9 mouse cellular contexts compared by ENCODE assay signal in the genomic region with DNA sequence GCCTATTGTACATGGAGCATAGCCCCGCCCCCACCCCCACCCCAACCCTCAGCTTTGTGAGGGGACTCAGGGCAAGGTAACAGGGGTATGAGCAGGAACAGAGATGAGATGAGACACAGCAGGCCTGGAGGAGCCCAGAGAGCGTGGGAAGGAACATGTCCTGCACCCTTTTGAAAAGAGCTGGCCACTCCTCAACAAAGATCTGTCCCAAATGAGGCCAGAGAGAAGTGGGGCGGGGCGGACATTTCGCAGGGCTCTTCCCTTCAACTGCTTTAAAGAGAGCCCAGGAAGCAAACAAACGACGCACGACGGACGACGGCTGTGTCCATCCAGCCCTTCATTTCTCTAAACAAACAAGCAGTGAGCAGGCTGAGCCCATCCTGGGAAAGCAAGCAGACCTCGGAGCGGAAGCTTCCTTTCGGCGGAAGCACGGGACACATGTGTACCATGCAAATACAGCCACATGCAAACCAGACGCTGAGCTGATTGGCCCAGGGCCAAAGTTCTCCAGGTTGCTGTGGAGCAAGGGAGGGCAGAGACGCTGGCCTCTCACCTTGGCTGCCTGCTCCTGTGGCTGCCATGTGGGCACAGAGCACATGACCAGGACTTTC. TPM values are rescaled to one million over a fixed set of nuclear protein-coding genes. Genes with fewer than 3 reads are reported as not detected.
DNase-seq lines count a peak whose midpoint lies in the region; ATAC-seq and TF ChIP-seq lines count a peak whose summit lies in the region.
"Had no signal": no experiment of that assay in that cellular context is flagged by ENCODE, and none has a peak within 500 bp of the region (broad histone marks: within the 10 kb centered on the region; RNA-seq: fewer than 3 reads in every experiment).

No protein-coding gene starts in this region.

- H3K4me3 ChIP-seq in layer of hippocampus, adult 2 months, result no peak overlapping the region
- H3K4me3 ChIP-seq in embryonic facial prominence, embryonic 15.5 days (replicated peaks), result no peak overlapping the region
- peak overlapping the region; percentile 23 for H3K4me3 ChIP-seq in hindbrain, embryonic 10.5 days
- 0 out of 2 replicates have a peak overlapping the region, but pooled peaks have one; percentile 4 for H3K4me3 ChIP-seq in limb, embryonic 10.5 days

- peaks cover 10% of the 10 kb centered on the region for H3K4me1 ChIP-seq in embryonic facial prominence, embryonic 15.5 days
- H3K4me1 ChIP-seq in hindbrain, embryonic 10.5 days (replicated peaks), result peaks cover 29% of the 10 kb centered on the region
- peaks cover 23% of the 10 kb centered on the region for H3K4me1 ChIP-seq in limb, embryonic 10.5 days

- no peak overlapping the region for H3K9ac ChIP-seq in embryonic facial prominence, embryonic 15.5 days

- H3K27ac ChIP-seq in layer of hippocampus, adult 2 months, result peak overlapping the region; percentile 48; the same call in 1 of the 2 replicates
- H3K27ac ChIP-seq in embryonic facial prominence, embryonic 15.5 days (replicated peaks), result peak overlapping the region; percentile 39; the same call in 1 of the 2 replicates
- H3K27ac ChIP-seq in hindbrain, embryonic 10.5 days, result peak overlapping the region; percentile 76
- H3K27ac ChIP-seq in limb, embryonic 10.5 days, result peak overlapping the region; percentile 51; the same call in 1 of the 2 replicates

- no peaks in the 10 kb centered on the region for H3K36me3 ChIP-seq in embryonic facial prominence, embryonic 15.5 days
- H3K36me3 ChIP-seq in hindbrain, embryonic 10.5 days, result no peaks in the 10 kb centered on the region
- no peaks in the 10 kb centered on the region for H3K36me3 ChIP-seq in limb, embryonic 10.5 days

- H3K4me2 ChIP-seq in embryonic facial prominence, embryonic 15.5 days (replicated peaks), result peak overlapping the region; percentile 31

- DNase-seq in layer of hippocampus, adult 2 months (ENCODE audit: low spot score in 2 of 2), result no peak
- DNase-seq in layer of hippocampus, adult 9-10 months (ENCODE audit: low spot score), result no peak
- DNase-seq in hindbrain, embryonic 10.5 days (ENCODE audit: low spot score), result peak; percentile 45
- peak; percentile 38 for DNase-seq in limb, embryonic 10.5 days (ENCODE audit: low spot score)
- peak; percentile 24 for DNase-seq in urinary bladder, postnatal 25 days (ENCODE audit: low spot score)
- no peak for DNase-seq in frontal cortex, postnatal 25 days (ENCODE audit: low spot score in 2 of 2)

- no peak for TF ChIP-seq CTCF in layer of hippocampus, adult 2 months (conservative IDR thresholded peaks at IDR 0.05)

- 27% methylated on average over 18 of the region's 18 CpGs for WGBS in embryonic facial prominence, embryonic 15.5 days
- 41% methylated on average over 18 of the region's 18 CpGs for WGBS in hindbrain, embryonic 10.5 days
- 41% methylated on average over 18 of the region's 18 CpGs for WGBS in limb, embryonic 10.5 days

- peak; percentile 58; the same call in 1 of the 2 replicates for ATAC-seq in embryonic facial prominence, embryonic 15.5 days (ENCODE audit: insufficient number of reproducible peaks, low FRiP score, low TSS enrichment, low read depth)
- ATAC-seq in megakaryocyte progenitor cell, adult 5-6 weeks (replicated peaks; ENCODE audit: poor library complexity), result peak; percentile 54

- H3K9me3 ChIP-seq in embryonic facial prominence, embryonic 15.5 days (replicated peaks), result no peaks in the 10 kb centered on the region
- H3K9me3 ChIP-seq in hindbrain, embryonic 10.5 days, result 0 out of 2 replicates have a peak, but pooled peaks cover 3% of the 10 kb centered on the region
- H3K9me3 ChIP-seq in limb, embryonic 10.5 days (replicated peaks), result no peaks in the 10 kb centered on the region

- no peaks in the 10 kb centered on the region for H3K27me3 ChIP-seq in embryonic facial prominence, embryonic 15.5 days
- H3K27me3 ChIP-seq in hindbrain, embryonic 10.5 days (ENCODE audit: insufficient read depth, poor library complexity, severe bottlenecking), result peaks cover 15% of the 10 kb centered on the region; the same call in 1 of the 2 replicates
- no peaks in the 10 kb centered on the region for H3K27me3 ChIP-seq in limb, embryonic 10.5 days (ENCODE audit: low read depth, poor library complexity, severe bottlenecking)
- H3K27me3 ChIP-seq: CH12.LX had no signal

RNA-seq across cellular contexts. Expression of gene Grk3, which starts 8.7 kb away (rescaled TPM):
- 10 to 100 TPM; 80.3 to 84.6 TPM for total RNA-seq in layer of hippocampus, adult 2 months (2021)
- 12.8 and 13.1 TPM in 2 replicates for polyA plus RNA-seq in embryonic facial prominence, embryonic 15.5 days (2015; fragmentation: Nextera tagmentation; extraction: Ambion mirVana)
- polyA plus RNA-seq in hindbrain, embryonic 10.5 days (2016; fragmentation: Nextera tagmentation; extraction: Ambion mirVana), result 6.0 and 6.6 TPM in 2 replicates
- polyA plus RNA-seq in limb, embryonic 10.5 days (2016; fragmentation: Nextera tagmentation; extraction: Ambion mirVana), result 3.9 and 7.4 TPM in 2 replicates
- 17.0 and 18.6 TPM in 2 replicates for total RNA-seq in megakaryocyte progenitor cell, adult 5-6 weeks (2015)
- total RNA-seq in megakaryocyte progenitor cell, adult 5-6 weeks (2017), result 18.7 and 21.8 TPM in 2 replicates
- total RNA-seq: CH12.LX had no signal

RNA-seq across cellular contexts. Expression of gene Crybb2, which starts 45.7 kb away (rescaled TPM):
- not detected for total RNA-seq in layer of hippocampus, adult 2 months (2021)
- not detected in 2 replicates for polyA plus RNA-seq in embryonic facial prominence, embryonic 15.5 days (2015; fragmentation: Nextera tagmentation; extraction: Ambion mirVana)
- polyA plus RNA-seq in hindbrain, embryonic 10.5 days (2016; fragmentation: Nextera tagmentation; extraction: Ambion mirVana), result not detected in 2 replicates
- polyA plus RNA-seq in limb, embryonic 10.5 days (2016; fragmentation: Nextera tagmentation; extraction: Ambion mirVana), result not detected in 2 replicates
- total RNA-seq in megakaryocyte progenitor cell, adult 5-6 weeks (2015), result not detected in 2 replicates
- not detected in 2 replicates for total RNA-seq in megakaryocyte progenitor cell, adult 5-6 weeks (2017)
- total RNA-seq: CH12.LX had no signal

RNA-seq across cellular contexts. Expression of gene Crybb3, which starts 57.1 kb away (rescaled TPM):
- 1 to 10 TPM; 3.8 to 4.2 TPM for total RNA-seq in layer of hippocampus, adult 2 months (2021)
- 5.0 and 5.4 TPM in 2 replicates for polyA plus RNA-seq in embryonic facial prominence, embryonic 15.5 days (2015; fragmentation: Nextera tagmentation; extraction: Ambion mirVana)
- polyA plus RNA-seq in hindbrain, embryonic 10.5 days (2016; fragmentation: Nextera tagmentation; extraction: Ambion mirVana), result 0.25 and 0.50 TPM in 2 replicates
- 0.33 and 0.59 TPM in 2 replicates for polyA plus RNA-seq in limb, embryonic 10.5 days (2016; fragmentation: Nextera tagmentation; extraction: Ambion mirVana)
- not detected in 2 replicates for total RNA-seq in megakaryocyte progenitor cell, adult 5-6 weeks (2015)
- not detected in 2 replicates for total RNA-seq in megakaryocyte progenitor cell, adult 5-6 weeks (2017)
- total RNA-seq: CH12.LX had no signal

Comparison
In these comparisons a context has a peak if more than half of its experiments do, and no peak if none do; other contexts are left out.
1. DNase-seq: peak in hindbrain, embryonic 10.5 days (single experiment), limb, embryonic 10.5 days (single experiment) and urinary bladder, postnatal 25 days (single experiment); none in layer of hippocampus, adult 2 months (0 of 2), layer of hippocampus, adult 9-10 months (single experiment) and frontal cortex, postnatal 25 days (0 of 2).
2. H3K4me3 ChIP-seq: peak in hindbrain, embryonic 10.5 days (single experiment) and limb, embryonic 10.5 days (single experiment); none in layer of hippocampus, adult 2 months (single experiment) and embryonic facial prominence, embryonic 15.5 days (single experiment).
3. Peak in every context shown above with its lines, with median percentiles within 50 percentile points of each other: H3K27ac ChIP-seq.